Mouse (Mus musculus) kidney, adult 2 months (tissue): ENCODE measurements around the gene Cptp.

Source experiments
- CTCF ChIP-seq: fragments of 200-500 bp; conservative IDR thresholded peaks from 2 replicates; pipeline ENCODE4 v1.5.1; 2011; ENCODE audit warnings: low read depth, mild to moderate bottlenecking, control low read depth, low read length, moderate library complexity, mixed read lengths; ENCODE audit not compliant: insufficient read depth, insufficient read length
- POLR2A ChIP-seq: fragments of 200-500 bp; IDR thresholded peaks from one replicate; pipeline ENCODE4 v1.6.1; 2011; ENCODE audit warnings: low read depth, low read length, control low read depth

GRCm38 (mm10) chr4:155891551-155892001 lies 22.3 kb upstream of the Cptp start, which contains the start of the genes Pusl1 and Acap3:
- no peak for TF ChIP-seq CTCF
- TF ChIP-seq POLR2A, result no peak
